Mouse (Mus musculus): ENCODE data around the gene Cdkal1. TPM values are rescaled to one million over a fixed set of nuclear protein-coding genes. Genes with fewer than 3 reads are reported as not detected.

The Cdkal1 gene
- total RNA-seq, 1 experiment, result 20.8 TPM

DNA sequence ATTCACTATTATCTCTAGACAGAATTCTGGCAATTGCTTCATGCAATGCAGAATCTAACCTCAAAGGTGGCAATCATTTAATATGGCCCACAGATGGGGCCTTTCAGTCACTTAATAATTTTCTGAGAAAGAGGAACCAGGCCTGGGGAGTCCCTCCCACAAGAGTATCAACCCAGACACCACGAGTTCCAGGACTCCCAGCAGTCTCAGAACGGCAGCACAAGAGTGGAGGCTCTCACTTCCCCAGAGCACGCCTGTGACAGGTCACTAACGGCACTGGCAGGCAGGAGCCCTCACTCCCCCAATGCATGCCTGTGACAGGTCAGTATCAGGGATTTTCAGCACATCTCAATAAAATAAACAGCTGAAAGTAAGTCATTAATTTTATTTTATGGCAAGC lies 424.6 kb downstream of the Cdkal1 start:
- Histone ChIP-seq H3K9me3 (ENCODE audit: control insufficient read depth, insufficient read depth, low read depth, low read length) (no peaks in the 10 kb centered on the region), H3K9ac (ENCODE audit: insufficient read depth, low read depth, low read length, poor library complexity, severe bottlenecking) (no peak overlapping the region), H3K4me1 (ENCODE audit: control insufficient read depth in 2 of 2, insufficient read depth in 2 of 2, low read length in 2 of 2, poor library complexity in 1 of 2) (no peaks in the 10 kb centered on the region), H3K27ac (ENCODE audit: insufficient read depth, low read depth, low read length, poor library complexity, severe bottlenecking) (no peak overlapping the region), H3K36me3 (ENCODE audit: control insufficient read depth, insufficient read depth, low read length, poor library complexity, severe bottlenecking) (no peaks in the 10 kb centered on the region), H3K4me3 (ENCODE audit: insufficient read depth in 1 of 2, low read depth in 1 of 2, low read length in 2 of 2, poor library complexity in 1 of 2, severe bottlenecking in 1 of 2) (no peak overlapping the region)
- no peak for DNase-seq (ENCODE audit: low read depth, low spot score)
- in situ Hi-C loops (cut with MboI; ENCODE audit: low sequenced_read_pairs in 2 of 2, unreplicated experiment in 2 of 2), result no loop called here
- TF ChIP-seq ZNF384 (IDR thresholded peaks at IDR 0.05; ENCODE audit: low read depth, low read length) (no peak), HCFC1 (IDR thresholded peaks at IDR 0.05; ENCODE audit: borderline replicate concordance, insufficient read depth, low read length) (no peak), CHD2 (IDR thresholded peaks at IDR 0.05; ENCODE audit: low read depth, low read length) (no peak), MAFK (IDR thresholded peaks at IDR 0.05; ENCODE audit: insufficient read depth, low read depth, low read length) (no peak), ZC3H11A (IDR thresholded peaks at IDR 0.05; ENCODE audit: borderline replicate concordance, low read depth, low read length) (no peak)

- in situ Hi-C loops (cut with MboI; ENCODE audit: low sequenced_read_pairs in 2 of 2, unreplicated experiment in 2 of 2), result no loop called here
- H3K4me1 ChIP-seq (ENCODE audit: control insufficient read depth in 2 of 2, insufficient read depth in 2 of 2, low read length in 2 of 2, poor library complexity in 1 of 2), result no peaks in the 10 kb centered on the region
- DNase-seq (ENCODE audit: low read depth, low spot score), result no peak
- no peak overlapping the region for H3K9ac ChIP-seq (ENCODE audit: insufficient read depth, low read depth, low read length, poor library complexity, severe bottlenecking)
- H3K36me3 ChIP-seq (ENCODE audit: control insufficient read depth, insufficient read depth, low read length, poor library complexity, severe bottlenecking), result no peaks in the 10 kb centered on the region
- no peak overlapping the region for H3K27ac ChIP-seq (ENCODE audit: insufficient read depth, low read depth, low read length, poor library complexity, severe bottlenecking)
- TF ChIP-seq ZNF384 (IDR thresholded peaks at IDR 0.05; ENCODE audit: low read depth, low read length) (no peak), MAFK (IDR thresholded peaks at IDR 0.05; ENCODE audit: insufficient read depth, low read depth, low read length) (no peak), ZC3H11A (IDR thresholded peaks at IDR 0.05; ENCODE audit: borderline replicate concordance, low read depth, low read length) (no peak), CHD2 (IDR thresholded peaks at IDR 0.05; ENCODE audit: low read depth, low read length) (no peak), HCFC1 (IDR thresholded peaks at IDR 0.05; ENCODE audit: borderline replicate concordance, insufficient read depth, low read length) (no peak)
- no peaks in the 10 kb centered on the region for H3K9me3 ChIP-seq (ENCODE audit: control insufficient read depth, insufficient read depth, low read depth, low read length)
- no peak overlapping the region for H3K4me3 ChIP-seq (ENCODE audit: insufficient read depth in 1 of 2, low read depth in 1 of 2, low read length in 2 of 2, poor library complexity in 1 of 2, severe bottlenecking in 1 of 2)
Observed at GRCm38 (mm10) chr13:29429877-29430276, 425.6 kb downstream of the Cdkal1 start.

- no peak for TF ChIP-seq ZNF384 (IDR thresholded peaks at IDR 0.05; ENCODE audit: low read depth, low read length)
- no peak for TF ChIP-seq MAFK (IDR thresholded peaks at IDR 0.05; ENCODE audit: insufficient read depth, low read depth, low read length)
- no peak for TF ChIP-seq CHD2 (IDR thresholded peaks at IDR 0.05; ENCODE audit: low read depth, low read length)
- TF ChIP-seq HCFC1 (IDR thresholded peaks at IDR 0.05; ENCODE audit: borderline replicate concordance, insufficient read depth, low read length), result no peak
- no peak for TF ChIP-seq ZC3H11A (IDR thresholded peaks at IDR 0.05; ENCODE audit: borderline replicate concordance, low read depth, low read length)
- Histone ChIP-seq H3K4me3 (ENCODE audit: insufficient read depth in 1 of 2, low read depth in 1 of 2, low read length in 2 of 2, poor library complexity in 1 of 2, severe bottlenecking in 1 of 2) (no peak overlapping the region), H3K4me1 (ENCODE audit: control insufficient read depth in 2 of 2, insufficient read depth in 2 of 2, low read length in 2 of 2, poor library complexity in 1 of 2) (no peaks in the 10 kb centered on the region), H3K36me3 (ENCODE audit: control insufficient read depth, insufficient read depth, low read length, poor library complexity, severe bottlenecking) (no peaks in the 10 kb centered on the region), H3K27ac (ENCODE audit: insufficient read depth, low read depth, low read length, poor library complexity, severe bottlenecking) (no peak overlapping the region), H3K9me3 (ENCODE audit: control insufficient read depth, insufficient read depth, low read depth, low read length) (no peaks in the 10 kb centered on the region), H3K9ac (ENCODE audit: insufficient read depth, low read depth, low read length, poor library complexity, severe bottlenecking) (no peak overlapping the region)
- DNase-seq (ENCODE audit: low read depth, low spot score), result no peak
- in situ Hi-C loops (cut with MboI; ENCODE audit: low sequenced_read_pairs in 2 of 2, unreplicated experiment in 2 of 2), result no loop called here
Observed at GRCm38 (mm10) chr13:29429196-29429595, 426.3 kb downstream of the Cdkal1 start.

- no peaks in the 10 kb centered on the region for H3K4me1 ChIP-seq (ENCODE audit: control insufficient read depth in 2 of 2, insufficient read depth in 2 of 2, low read length in 2 of 2, poor library complexity in 1 of 2)
- TF ChIP-seq HCFC1 (IDR thresholded peaks at IDR 0.05; ENCODE audit: borderline replicate concordance, insufficient read depth, low read length), result no peak
- TF ChIP-seq CHD2 (IDR thresholded peaks at IDR 0.05; ENCODE audit: low read depth, low read length), result no peak
- TF ChIP-seq ZNF384 (IDR thresholded peaks at IDR 0.05; ENCODE audit: low read depth, low read length), result no peak
- no peak for TF ChIP-seq ZC3H11A (IDR thresholded peaks at IDR 0.05; ENCODE audit: borderline replicate concordance, low read depth, low read length)
- TF ChIP-seq MAFK (IDR thresholded peaks at IDR 0.05; ENCODE audit: insufficient read depth, low read depth, low read length), result no peak
- in situ Hi-C loops (cut with MboI; ENCODE audit: low sequenced_read_pairs in 2 of 2, unreplicated experiment in 2 of 2), result no loop called here
- no peaks in the 10 kb centered on the region for H3K36me3 ChIP-seq (ENCODE audit: control insufficient read depth, insufficient read depth, low read length, poor library complexity, severe bottlenecking)
- H3K4me3 ChIP-seq (ENCODE audit: insufficient read depth in 1 of 2, low read depth in 1 of 2, low read length in 2 of 2, poor library complexity in 1 of 2, severe bottlenecking in 1 of 2), result no peak overlapping the region
- no peaks in the 10 kb centered on the region for H3K9me3 ChIP-seq (ENCODE audit: control insufficient read depth, insufficient read depth, low read depth, low read length)
- no peak for DNase-seq (ENCODE audit: low read depth, low spot score)
- H3K27ac ChIP-seq (ENCODE audit: insufficient read depth, low read depth, low read length, poor library complexity, severe bottlenecking), result no peak overlapping the region
- H3K9ac ChIP-seq (ENCODE audit: insufficient read depth, low read depth, low read length, poor library complexity, severe bottlenecking), result no peak overlapping the region
Observed at GRCm38 (mm10) chr13:29416450-29417136, 438.9 kb downstream of the Cdkal1 start.

All from ES-E14 (cell line).